Mouse (Mus musculus) erythroblast, adult 5-6 weeks (primary cell): Measurements from ENCODE around the gene A2ml1. TPM values are rescaled to one million over a fixed set of nuclear protein-coding genes. Genes with fewer than 3 reads are reported as not detected.

Experiments used
- ATAC-seq: replicated peaks from 2 replicates; pipeline ENCODE4 v1.8.0; 2016; ENCODE audit warnings: moderate number of reproducible peaks, mild to moderate bottlenecking, moderate TSS enrichment, inconsistent platforms; ENCODE audit not compliant: poor library complexity, low FRiP score, severe bottlenecking
- total RNA-seq, 2 experiments: library from RNA; stranded (forward) in 1 of 2; stranded (reverse) in 1 of 2; fragments of 150-400 nt in 1 of 2; fragments of 200-764, 138-1000 nt in 1 of 2; gene quantifications; 2 replicates each; pipeline versions ENCODE4 v1.2.3 to v1.2.4; 2015 to 2017; ENCODE audit warnings: low replicate concordance in 2 of 2

Gene A2ml1
- total RNA-seq, 2 experiments from 2014 or later = not detected

- ATAC-seq = no peak
Measured at GRCm38 (mm10) chr6:128566589-128566988, 14.8 kb downstream of the A2ml1 start.

- no peak for ATAC-seq
Measured at GRCm38 (mm10) chr6:128554049-128554448, 27.4 kb downstream of the A2ml1 start.

- ATAC-seq = no peak
Measured at GRCm38 (mm10) chr6:128549463-128550452, 31.6 kb downstream of the A2ml1 start.

GRCm38 (mm10) chr6:128548532-128548931 lies 32.9 kb downstream of the A2ml1 start:
- no peak for ATAC-seq

GRCm38 (mm10) chr6:128545402-128545801 lies 36.0 kb downstream of the A2ml1 start:
- ATAC-seq = no peak

GRCm38 (mm10) chr6:128543226-128543625 lies 38.2 kb downstream of the A2ml1 start:
- no peak for ATAC-seq

GRCm38 (mm10) chr6:128535250-128535649 lies 46.2 kb downstream of the A2ml1 start:
- no peak for ATAC-seq

GRCm38 (mm10) chr6:128533296-128533695 lies 48.1 kb downstream of the A2ml1 start:
- ATAC-seq = no peak

- ATAC-seq = no peak
Measured at GRCm38 (mm10) chr6:128532701-128533100, 48.7 kb downstream of the A2ml1 start.

GRCm38 (mm10) chr6:128528491-128528890 lies 52.9 kb downstream of the A2ml1 start:
- no peak for ATAC-seq

- no peak for ATAC-seq
Measured at GRCm38 (mm10) chr6:128527110-128527509, 54.3 kb downstream of the A2ml1 start.

GRCm38 (mm10) chr6:128526601-128527000 lies 54.8 kb downstream of the A2ml1 start, which contains the start of gene Pzp:
Pzp (minus strand) TSS chr6:128526720.
- ATAC-seq = no peak

- ATAC-seq = no peak
Measured at GRCm38 (mm10) chr6:128525801-128526200, 55.6 kb downstream of the A2ml1 start.

GRCm38 (mm10) chr6:128523360-128523759 lies 58.0 kb downstream of the A2ml1 start:
- ATAC-seq = no peak

GRCm38 (mm10) chr6:128519159-128519558 lies 62.2 kb downstream of the A2ml1 start:
- ATAC-seq = no peak

GRCm38 (mm10) chr6:128505676-128506236 lies 75.7 kb downstream of the A2ml1 start:
- ATAC-seq = no peak

- ATAC-seq = no peak
Measured at GRCm38 (mm10) chr6:128504743-128505142, 76.7 kb downstream of the A2ml1 start.

GRCm38 (mm10) chr6:128495346-128495745 lies 86.1 kb downstream of the A2ml1 start:
- no peak for ATAC-seq

GRCm38 (mm10) chr6:128494646-128495331 lies 86.6 kb downstream of the A2ml1 start:
- ATAC-seq = no peak

- ATAC-seq = no peak
Measured at GRCm38 (mm10) chr6:128491916-128492315, 89.5 kb downstream of the A2ml1 start.
